Mouse (Mus musculus) embryonic facial prominence, embryonic 10.5 days (tissue): ENCODE data around the gene Olfr633. TPM values are rescaled to one million over a fixed set of nuclear protein-coding genes. Genes with fewer than 3 reads are reported as not detected.

Experiments used
- polyA plus RNA-seq: library from polyadenylated mRNA; unstranded; fragments of >200 nt; fragmentation: Nextera tagmentation; extraction: Ambion mirVana; gene quantifications from 2 replicates; pipeline ENCODE4 v1.2.1, GENCODE M21; 2016

The Olfr633 gene
- polyA plus RNA-seq, 1 experiment from 2014 or later: not detected

Other genes with a start within 250 kb of the Olfr633 start
- not detected in 2 replicates for gene Olfr243, start 229.8 kb upstream of the Olfr633 start, polyA plus RNA-seq
- gene Olfr628, start 214.1 kb upstream of the Olfr633 start, polyA plus RNA-seq: not detected in 2 replicates
- not detected in 2 replicates for gene Olfr629, start 199.5 kb upstream of the Olfr633 start, polyA plus RNA-seq
- gene Olfr630, start 187.1 kb upstream of the Olfr633 start, polyA plus RNA-seq: not detected in 2 replicates
- gene Olfr69, start 172.8 kb upstream of the Olfr633 start, polyA plus RNA-seq: not detected in 2 replicates
- not detected in 2 replicates for gene Olfr68, start 164.7 kb upstream of the Olfr633 start, polyA plus RNA-seq
- not detected in 2 replicates for gene Olfr67, start 152.6 kb upstream of the Olfr633 start, polyA plus RNA-seq
- gene Hbb-bt, start 130.4 kb upstream of the Olfr633 start, polyA plus RNA-seq: 142 and 287 TPM in 2 replicates
- 53.2 and 94.1 TPM in 2 replicates for gene Hbb-bs, start 116.3 kb upstream of the Olfr633 start, polyA plus RNA-seq
- gene Hbb-bh2, start 103.9 kb upstream of the Olfr633 start, polyA plus RNA-seq: 0.29 TPM in 1 of 2 replicates, not detected in the other
- 2,995 and 3,161 TPM in 2 replicates for gene Hbb-bh1, start 101.3 kb upstream of the Olfr633 start, polyA plus RNA-seq
- 6,247 and 7,270 TPM in 2 replicates for gene Hbb-y, start 91.2 kb upstream of the Olfr633 start, polyA plus RNA-seq
- not detected in 2 replicates for gene Olfr66, start 58.2 kb upstream of the Olfr633 start, polyA plus RNA-seq
- gene Olfr64, start 50.0 kb upstream of the Olfr633 start, polyA plus RNA-seq: not detected in 2 replicates
- not detected in 2 replicates for gene Olfr65, start 41.0 kb upstream of the Olfr633 start, polyA plus RNA-seq
- not detected in 2 replicates for gene Olfr631, start 15.6 kb upstream of the Olfr633 start, polyA plus RNA-seq
- gene Olfr632, start 10.1 kb upstream of the Olfr633 start, polyA plus RNA-seq: not detected in 2 replicates
- gene Olfr635, start 26.7 kb downstream of the Olfr633 start, polyA plus RNA-seq: 0.02 TPM in 1 of 2 replicates, not detected in the other
- gene Olfr638, start 54.3 kb downstream of the Olfr633 start, polyA plus RNA-seq: not detected in 2 replicates
- 0.02 TPM in 1 of 2 replicates, not detected in the other for gene Olfr639, start 72.9 kb downstream of the Olfr633 start, polyA plus RNA-seq
- gene Olfr640, start 81.1 kb downstream of the Olfr633 start, polyA plus RNA-seq: not detected in 2 replicates
- gene Olfr641, start 91.0 kb downstream of the Olfr633 start, polyA plus RNA-seq: not detected in 2 replicates
- not detected in 2 replicates for gene Olfr642, start 108.2 kb downstream of the Olfr633 start, polyA plus RNA-seq
- not detected in 2 replicates for gene 4930516K23Rik, start 117.0 kb downstream of the Olfr633 start, polyA plus RNA-seq
- not detected in 2 replicates for gene Olfr644, start 127.4 kb downstream of the Olfr633 start, polyA plus RNA-seq
- gene Olfr645, start 141.0 kb downstream of the Olfr633 start, polyA plus RNA-seq: not detected in 2 replicates
- gene Olfr646, start 160.4 kb downstream of the Olfr633 start, polyA plus RNA-seq: not detected in 2 replicates
- not detected in 2 replicates for gene Ubqln5, start 185.4 kb downstream of the Olfr633 start, polyA plus RNA-seq
- gene Olfr643, start 193.0 kb downstream of the Olfr633 start, polyA plus RNA-seq: not detected in 2 replicates
- not detected in 2 replicates for gene Ubqln3, start 198.8 kb downstream of the Olfr633 start, polyA plus RNA-seq
- gene Ubqlnl, start 206.1 kb downstream of the Olfr633 start, polyA plus RNA-seq: not detected in 2 replicates
- not detected in 2 replicates for gene Olfm5, start 220.4 kb downstream of the Olfr633 start, polyA plus RNA-seq
- 0.30 and 0.36 TPM in 2 replicates for gene Olfr648, start 239.0 kb downstream of the Olfr633 start, polyA plus RNA-seq